Mouse (Mus musculus) heart, adult 9 months (tissue): ENCODE results near the gene Tdpoz4.
"Not testable (repeated sequence)": the region's sequence is repeated elsewhere in the genome, so short reads cannot be mapped to it uniquely, and the experiment has no call there.

Experiments used
- DNase-seq, 2 experiments: peaks; one replicate each; pipeline ENCODE4 v3.0.0; 2022; ENCODE audit warnings: low spot score in 2 of 2

Tdpoz4 gene

DNA sequence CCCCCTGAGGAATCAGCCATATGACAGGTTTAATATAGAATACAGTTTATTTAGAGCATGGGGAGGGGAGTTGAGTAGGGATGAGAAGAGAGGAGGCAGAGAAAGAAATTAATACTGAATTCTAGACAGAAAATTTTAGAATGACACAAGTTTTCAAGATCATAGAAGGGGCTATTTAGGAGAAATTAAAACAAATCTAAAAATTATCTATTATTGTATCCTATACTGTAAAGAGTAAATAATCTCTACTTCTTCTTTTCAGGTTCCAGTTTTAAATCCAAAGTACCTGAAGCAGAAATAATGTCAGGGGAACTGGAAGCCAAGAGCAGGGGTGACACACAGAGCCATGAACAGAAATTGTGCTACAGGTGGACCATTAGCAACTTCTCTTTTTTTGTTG lies at the start of gene Tdpoz4:
Gene Tdpoz4, plus strand, starts transcription at position 301 of the 400 bp plus-strand sequence.
- DNase-seq, result not testable (repeated sequence)

DNA sequence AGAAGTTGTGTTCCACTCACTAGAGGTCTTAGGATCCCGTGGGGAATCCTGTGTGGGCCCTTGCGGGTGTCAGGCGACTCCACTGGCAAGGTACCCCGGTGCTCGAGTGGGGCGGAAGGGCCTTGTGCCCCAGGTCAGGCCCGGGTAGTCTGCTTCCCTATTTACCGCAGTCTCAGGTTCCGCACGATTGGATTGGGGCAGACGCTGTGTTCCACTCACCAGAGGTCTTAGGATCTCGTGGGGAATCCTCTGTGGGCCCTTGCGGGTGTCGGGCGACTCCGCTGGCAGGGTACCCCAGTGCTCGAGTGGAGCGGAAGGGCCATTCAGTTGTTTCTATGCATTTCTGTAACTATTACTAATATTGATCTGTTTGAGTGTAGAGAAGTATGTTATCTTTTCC lies 42.2 kb upstream of the Tdpoz4 start:
- DNase-seq, result not testable (repeated sequence)

DNA sequence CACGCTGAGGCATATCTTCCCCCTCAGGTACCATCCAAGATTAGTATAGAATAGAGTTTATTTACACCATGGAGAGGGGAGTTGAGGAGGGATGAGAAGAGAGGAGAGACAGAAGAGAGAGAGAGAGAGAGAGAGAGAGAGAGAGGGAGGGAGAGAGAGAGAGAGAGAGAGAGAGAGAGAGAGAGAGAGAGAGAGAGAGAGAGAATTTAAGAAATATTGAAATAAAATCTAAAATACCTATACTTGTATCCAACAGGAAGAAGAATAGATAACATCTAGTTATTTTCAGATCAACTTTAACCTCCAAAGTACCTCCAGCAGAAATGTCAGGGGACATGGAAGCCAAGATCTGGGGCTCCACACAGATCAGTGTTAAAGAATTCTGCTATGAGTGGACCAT lies 23.5 kb upstream of the Tdpoz4 start, which contains the start of gene Gm5773:
Gene Gm5773, plus strand, starts transcription at position 301 of the 400 bp plus-strand sequence.
- not testable (repeated sequence) for DNase-seq

DNA sequence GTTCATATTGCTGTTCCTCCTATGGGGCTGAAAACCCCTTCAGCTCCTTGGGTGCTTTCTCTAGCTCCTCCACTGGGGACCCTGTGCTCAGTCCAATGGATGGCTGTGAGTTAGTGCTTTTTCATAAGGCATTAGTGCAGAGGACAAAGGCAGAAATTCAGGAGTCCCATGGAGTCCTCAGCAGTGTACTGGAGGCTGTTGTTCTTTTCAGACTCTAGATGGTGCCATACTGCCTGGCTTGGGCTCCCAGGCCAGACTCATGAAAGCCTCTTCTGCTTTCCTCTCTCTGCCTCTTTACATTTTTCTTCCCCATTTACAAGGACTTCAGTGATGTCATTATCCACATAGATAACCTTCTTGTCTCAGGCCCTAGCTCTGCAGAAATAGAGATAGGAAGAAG lies 17.1 kb downstream of the Tdpoz4 start:
- not testable (repeated sequence) for DNase-seq

DNA sequence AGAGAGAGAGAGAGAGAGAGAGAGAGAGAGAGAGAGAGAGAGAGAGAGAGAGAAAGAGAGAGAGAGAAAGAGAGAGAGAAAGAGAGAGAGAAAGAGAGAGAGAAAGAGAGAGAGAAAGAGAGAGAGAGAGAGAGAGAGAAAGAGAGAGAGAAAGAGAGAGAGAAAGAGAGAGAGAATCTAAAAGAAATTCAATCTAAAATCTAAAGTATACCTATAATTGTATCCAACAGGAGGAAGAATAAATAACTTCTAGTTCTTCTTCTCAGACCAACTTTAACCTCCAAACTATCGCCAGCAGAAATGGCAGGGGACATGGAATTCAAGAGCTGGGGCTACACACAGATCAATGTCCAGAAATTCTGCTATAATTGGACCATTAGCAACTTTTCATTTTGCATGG lies 29.5 kb downstream of the Tdpoz4 start, which contains the start of gene Tdpoz3:
Gene Tdpoz3, plus strand, starts transcription at position 301 of the 400 bp plus-strand sequence.
- DNase-seq, result not testable (repeated sequence)
